Mouse (Mus musculus) embryonic facial prominence, embryonic 13.5 days (tissue): ENCODE data around the gene Tldc1. TPM values are rescaled to one million over a fixed set of nuclear protein-coding genes. Genes with fewer than 3 reads are reported as not detected.

Source experiments
- ATAC-seq: fragments of 200-750 bp; cut with Nextera tagmentation; 2 replicates; pipeline ENCODE4 v1.8.0; 2017; ENCODE audit warnings: low read depth; ENCODE audit not compliant: insufficient number of reproducible peaks, insufficient read depth, low FRiP score, low TSS enrichment
- H3K27ac ChIP-seq: fragments of 300-500 bp; sonication (generic); 2 replicates; pipeline ENCODE4 v1.5.1; 2015; ENCODE audit warnings: moderate library complexity, mild to moderate bottlenecking, inconsistent platforms
- H3K27me3 ChIP-seq: fragments of 300-500 bp; sonication (generic); 2 replicates; pipeline ENCODE4 v1.6.1; 2015; ENCODE audit warnings: mild to moderate bottlenecking, inconsistent platforms
- H3K36me3 ChIP-seq: fragments of 300-500 bp; sonication (generic); 2 replicates; pipeline ENCODE4 v1.6.1; 2015; ENCODE audit warnings: mild to moderate bottlenecking, inconsistent platforms
- H3K4me1 ChIP-seq: fragments of 300-500 bp; sonication (generic); 2 replicates; pipeline ENCODE4 v1.6.1; 2015; ENCODE audit warnings: inconsistent platforms
- H3K4me2 ChIP-seq: fragments of 300-500 bp; sonication (generic); 2 replicates; pipeline ENCODE4 v1.6.1; 2015; ENCODE audit warnings: moderate library complexity, mild to moderate bottlenecking, inconsistent platforms
- H3K4me3 ChIP-seq: fragments of 300-500 bp; sonication (generic); 2 replicates; pipeline ENCODE4 v1.5.1; 2015; ENCODE audit warnings: mild to moderate bottlenecking, inconsistent platforms
- H3K9ac ChIP-seq: fragments of 300-500 bp; sonication (generic); 2 replicates; pipeline ENCODE4 v1.6.1; 2015; ENCODE audit warnings: mild to moderate bottlenecking, inconsistent platforms
- H3K9me3 ChIP-seq: fragments of 300-500 bp; sonication (generic); 2 replicates; pipeline ENCODE4 v1.6.1; 2016; ENCODE audit warnings: inconsistent platforms
- WGBS: fragments of 180-500 bp; shearing (Covaris S2); methylation state at CpG from one replicate; pipeline ENCODE4 v1.1.7; 2015; ENCODE audit warnings: mixed read lengths; 5-methylcytosine and 5-hydroxymethylcytosine counted together
- polyA plus RNA-seq: library from polyadenylated mRNA; unstranded; fragments of >200 nt; fragmentation: Nextera tagmentation; extraction: Ambion mirVana; gene quantifications from 2 replicates; pipeline ENCODE4 v1.2.1, GENCODE M21; 2015

The Tldc1 gene
- polyA plus RNA-seq, 1 experiment from 2014 or later = 11.7 TPM

- Histone ChIP-seq H3K4me1 (peaks cover 27% of the 10 kb centered on the region), H3K4me3 (peak overlapping the region; percentile 23), H3K36me3 (no peaks in the 10 kb centered on the region), H3K4me2 (peak overlapping the region; percentile 55), H3K9ac (no peak overlapping the region), H3K9me3 (no peaks in the 10 kb centered on the region), H3K27me3 (no peaks in the 10 kb centered on the region), H3K27ac (peak overlapping the region; percentile 82)
- ATAC-seq = peak; percentile 54; the same call in 1 of the 2 replicates
- WGBS = 9% methylated on average over 15 of the region's 15 CpGs
Observed at GRCm38 (mm10) chr8:119798170-119798964, 20.2 kb upstream of the Tldc1 start.

- H3K36me3 ChIP-seq = no peaks in the 10 kb centered on the region
- no peaks in the 10 kb centered on the region for H3K9me3 ChIP-seq
- H3K27ac ChIP-seq = no peak overlapping the region
- H3K4me1 ChIP-seq = peaks cover 29% of the 10 kb centered on the region
- no peak overlapping the region for H3K4me2 ChIP-seq
- no peaks in the 10 kb centered on the region for H3K27me3 ChIP-seq
- H3K9ac ChIP-seq = no peak overlapping the region
- WGBS = 78% methylated on average over 3 of the region's 3 CpGs
- no peak overlapping the region for H3K4me3 ChIP-seq
- ATAC-seq = no peak
Observed at GRCm38 (mm10) chr8:119795651-119796050, 17.4 kb upstream of the Tldc1 start.

- no peaks in the 10 kb centered on the region for H3K36me3 ChIP-seq
- no peaks in the 10 kb centered on the region for H3K9me3 ChIP-seq
- no peak for ATAC-seq
- H3K27ac ChIP-seq = no peak overlapping the region
- H3K4me3 ChIP-seq = no peak overlapping the region
- no peak overlapping the region for H3K9ac ChIP-seq
- H3K4me1 ChIP-seq = peaks cover 27% of the 10 kb centered on the region
- H3K4me2 ChIP-seq = no peak overlapping the region
- no peaks in the 10 kb centered on the region for H3K27me3 ChIP-seq
- WGBS = 37% methylated on average over 7 of the region's 7 CpGs
Observed at GRCm38 (mm10) chr8:119794689-119795088, 16.5 kb upstream of the Tldc1 start.

- Histone ChIP-seq H3K9me3 (no peaks in the 10 kb centered on the region), H3K4me1 (peaks cover 8% of the 10 kb centered on the region), H3K27me3 (no peaks in the 10 kb centered on the region), H3K9ac (0 out of 2 replicates have a peak overlapping the region, but pooled peaks have one; percentile 46), H3K36me3 (no peaks in the 10 kb centered on the region), H3K27ac (no peak overlapping the region; the same call in 1 of the 2 replicates), H3K4me2 (no peak overlapping the region), H3K4me3 (no peak overlapping the region)
- ATAC-seq = no peak
- 21% methylated on average over 16 of the region's 16 CpGs for WGBS
Observed at GRCm38 (mm10) chr8:119791804-119792704, 13.8 kb upstream of the Tldc1 start.

GRCm38 (mm10) chr8:119789581-119789980 is 11.4 kb upstream of the Tldc1 start:
- no peaks in the 10 kb centered on the region for H3K36me3 ChIP-seq
- ATAC-seq = no peak
- no peaks in the 10 kb centered on the region for H3K27me3 ChIP-seq
- H3K4me2 ChIP-seq = no peak overlapping the region
- no peak overlapping the region for H3K27ac ChIP-seq
- H3K9ac ChIP-seq = no peak overlapping the region
- WGBS = 85% methylated on average over 7 of the region's 7 CpGs
- no peak overlapping the region for H3K4me3 ChIP-seq
- no peaks in the 10 kb centered on the region for H3K9me3 ChIP-seq
- peaks cover 11% of the 10 kb centered on the region for H3K4me1 ChIP-seq

GRCm38 (mm10) chr8:119788607-119789381 is 10.6 kb upstream of the Tldc1 start:
- H3K36me3 ChIP-seq = no peaks in the 10 kb centered on the region
- H3K27ac ChIP-seq = no peak overlapping the region
- H3K4me1 ChIP-seq = peaks cover 11% of the 10 kb centered on the region
- H3K9ac ChIP-seq = no peak overlapping the region
- H3K9me3 ChIP-seq = no peaks in the 10 kb centered on the region
- WGBS = 66% methylated on average over 9 of the region's 9 CpGs
- ATAC-seq = no peak
- no peak overlapping the region for H3K4me3 ChIP-seq
- no peaks in the 10 kb centered on the region for H3K27me3 ChIP-seq
- no peak overlapping the region for H3K4me2 ChIP-seq

GRCm38 (mm10) chr8:119787341-119787740 is 9.1 kb upstream of the Tldc1 start:
- 33% methylated on average over 4 of the region's 4 CpGs for WGBS
- no peak for ATAC-seq
- H3K27me3 ChIP-seq = no peaks in the 10 kb centered on the region
- H3K36me3 ChIP-seq = no peaks in the 10 kb centered on the region
- H3K4me1 ChIP-seq = peaks cover 11% of the 10 kb centered on the region
- no peaks in the 10 kb centered on the region for H3K9me3 ChIP-seq
- no peak overlapping the region for H3K27ac ChIP-seq
- H3K4me3 ChIP-seq = no peak overlapping the region
- no peak overlapping the region for H3K4me2 ChIP-seq
- no peak overlapping the region for H3K9ac ChIP-seq

GRCm38 (mm10) chr8:119786871-119787270 is 8.7 kb upstream of the Tldc1 start:
- WGBS = 70% methylated on average over 3 of the region's 3 CpGs
- Histone ChIP-seq H3K27ac (no peak overlapping the region), H3K9me3 (no peaks in the 10 kb centered on the region), H3K9ac (no peak overlapping the region), H3K4me1 (peaks cover 7% of the 10 kb centered on the region), H3K27me3 (no peaks in the 10 kb centered on the region), H3K36me3 (no peaks in the 10 kb centered on the region), H3K4me2 (no peak overlapping the region), H3K4me3 (no peak overlapping the region)
- no peak for ATAC-seq

- Histone ChIP-seq H3K9me3 (no peaks in the 10 kb centered on the region), H3K36me3 (no peaks in the 10 kb centered on the region), H3K27me3 (no peaks in the 10 kb centered on the region), H3K4me2 (0 out of 2 replicates have a peak overlapping the region, but pooled peaks have one; percentile 9), H3K27ac (no peak overlapping the region), H3K4me1 (0 out of 2 replicates have a peak, but pooled peaks cover 3% of the 10 kb centered on the region), H3K9ac (no peak overlapping the region), H3K4me3 (no peak overlapping the region)
- WGBS = 48% methylated on average over 18 of the region's 18 CpGs
- ATAC-seq = no peak
Observed at GRCm38 (mm10) chr8:119785764-119786405, 7.7 kb upstream of the Tldc1 start.

- no peak overlapping the region for H3K27ac ChIP-seq
- H3K27me3 ChIP-seq = no peaks in the 10 kb centered on the region
- WGBS = 70% methylated on average over 7 of the region's 7 CpGs
- no peak overlapping the region for H3K9ac ChIP-seq
- no peak overlapping the region for H3K4me2 ChIP-seq
- no peaks in the 10 kb centered on the region for H3K36me3 ChIP-seq
- 0 out of 2 replicates have a peak, but pooled peaks cover 3% of the 10 kb centered on the region for H3K4me1 ChIP-seq
- no peaks in the 10 kb centered on the region for H3K9me3 ChIP-seq
- H3K4me3 ChIP-seq = no peak overlapping the region
- no peak for ATAC-seq
Observed at GRCm38 (mm10) chr8:119784676-119785075, 6.5 kb upstream of the Tldc1 start.

GRCm38 (mm10) chr8:119784141-119784574 is 5.9 kb upstream of the Tldc1 start:
- H3K4me2 ChIP-seq = no peak overlapping the region
- no peak for ATAC-seq
- H3K4me1 ChIP-seq = 0 out of 2 replicates have a peak, but pooled peaks cover 3% of the 10 kb centered on the region
- H3K9me3 ChIP-seq = no peaks in the 10 kb centered on the region
- H3K27me3 ChIP-seq = no peaks in the 10 kb centered on the region
- WGBS = 53% methylated on average over 9 of the region's 9 CpGs
- no peaks in the 10 kb centered on the region for H3K36me3 ChIP-seq
- no peak overlapping the region for H3K9ac ChIP-seq
- no peak overlapping the region for H3K27ac ChIP-seq
- H3K4me3 ChIP-seq = no peak overlapping the region
